Mouse (Mus musculus) bone marrow, adult 2 months (tissue): ENCODE measurements around the gene Plekho2.

Experiments used
- CTCF ChIP-seq: fragments of 200-500 bp; IDR thresholded peaks from 2 replicates; pipeline ENCODE4 v1.5.1; 2011; ENCODE audit warnings: low read length, control low read depth; ENCODE audit not compliant: control insufficient read depth, insufficient read depth
- POLR2A ChIP-seq: fragments of 200-500 bp; IDR thresholded peaks from 2 replicates; pipeline ENCODE4 v1.6.1; 2011; ENCODE audit warnings: low read depth, mild to moderate bottlenecking, control low read depth, low read length, borderline replicate concordance; ENCODE audit not compliant: control insufficient read depth

- TF ChIP-seq CTCF = no peak
- TF ChIP-seq POLR2A = no peak
Observed at GRCm38 (mm10) chr9:65550079-65550831, 29.6 kb downstream of the Plekho2 start.
